Mouse (Mus musculus): ENCODE results near the gene 4930407I10Rik.
A peak's percentile ranks its signal among the peaks of the same experiment; 100 is the strongest.

- TF ChIP-seq POLR2A (IDR thresholded peaks at IDR 0.05; ENCODE audit: low read depth, low read length) = no peak
- peak; percentile 57 for TF ChIP-seq CTCF (conservative IDR thresholded peaks at IDR 0.05; ENCODE audit: insufficient read depth, insufficient read length, low read depth, low read length)
These were observed 22.2 kb downstream of the 4930407I10Rik start for GRCm38 (mm10) chr15:82081161-82081560.
